Mouse (Mus musculus): ENCODE results near the gene Eci1. TPM values are rescaled to one million over a fixed set of nuclear protein-coding genes. Genes with fewer than 3 reads are reported as not detected.

Gene Eci1
- total and polyA plus RNA-seq, 2 experiments from 2014 or later: 595 to 624 TPM

- H3K4me2 ChIP-seq (ENCODE audit: low read depth, low read length): peak overlapping the region; percentile 55
- peak overlapping the region; percentile 75 for H3K4me3 ChIP-seq (ENCODE audit: low read depth, low read length)
- H3K9ac ChIP-seq (replicated peaks; ENCODE audit: low read depth, low read length): peak overlapping the region; percentile 11
- peaks cover 34% of the 10 kb centered on the region for H3K36me3 ChIP-seq (replicated peaks; ENCODE audit: control insufficient read depth, insufficient read depth, low read length)
- H3K27ac ChIP-seq (ENCODE audit: low read depth): no peak overlapping the region
- DNase-seq (ENCODE audit: low spot score) (no peak), ATAC-seq (ENCODE audit: insufficient read depth, low read depth) (no peak)
- H3K4me1 ChIP-seq (ENCODE audit: control insufficient read depth, insufficient read depth): peaks cover under 1% of the 10 kb centered on the region
- WGBS: 44% methylated on average over 11 of the region's 11 CpGs
- no peak for TF ChIP-seq CTCF (IDR thresholded peaks at IDR 0.05; ENCODE audit: low read depth)
- TF ChIP-seq EP300 (IDR thresholded peaks at IDR 0.05; ENCODE audit: low read depth): no peak
- H3K9me3 ChIP-seq (replicated peaks; ENCODE audit: control insufficient read depth, low read length): no peaks in the 10 kb centered on the region
- H3K27me3 ChIP-seq (ENCODE audit: control insufficient read depth, insufficient read depth, low read length): no peaks in the 10 kb centered on the region
These were observed 51.7 kb downstream of the Eci1 start for GRCm38 (mm10) chr17:24477985-24478600.

GRCm38 (mm10) chr17:24478663-24479380 is 52.4 kb downstream of the Eci1 start, which contains the start of gene Mlst8:
Gene Mlst8 (minus strand): TSS chr17:24479078.
- under 1% methylated on average over 47 of the region's 48 CpGs for WGBS
- Histone ChIP-seq H3K4me3 (ENCODE audit: low read depth, low read length) (peak within 1 kb of the TSS; percentile 75), H3K4me2 (ENCODE audit: low read depth, low read length) (peak within 1 kb of the TSS; percentile 59), H3K9me3 (replicated peaks; ENCODE audit: control insufficient read depth, low read length) (no peaks in the 10 kb centered on the region), H3K27ac (ENCODE audit: low read depth) (peak within 1 kb of the TSS; percentile 90), H3K4me1 (ENCODE audit: control insufficient read depth, insufficient read depth) (no peaks in the 10 kb centered on the region; the same call in none of the 2 replicates), H3K27me3 (ENCODE audit: control insufficient read depth, insufficient read depth, low read length) (no peaks in the 10 kb centered on the region), H3K36me3 (replicated peaks; ENCODE audit: control insufficient read depth, insufficient read depth, low read length) (peaks cover 33% of the 10 kb centered on the region), H3K9ac (replicated peaks; ENCODE audit: low read depth, low read length) (peak within 1 kb of the TSS; percentile 81)
- TF ChIP-seq CTCF (IDR thresholded peaks at IDR 0.05; ENCODE audit: low read depth) (peak; percentile 95), EP300 (IDR thresholded peaks at IDR 0.05; ENCODE audit: low read depth) (no peak)
- ATAC-seq (ENCODE audit: insufficient read depth, low read depth) (peak; percentile 93), DNase-seq (ENCODE audit: low spot score) (peak; percentile 96)

GRCm38 (mm10) chr17:24479431-24479830 is 53.0 kb downstream of the Eci1 start:
- H3K27ac ChIP-seq (ENCODE audit: low read depth): no peak overlapping the region
- 27% methylated on average over 1 of the region's 1 CpGs for WGBS

GRCm38 (mm10) chr17:24480201-24480826 is 53.9 kb downstream of the Eci1 start:
- Histone ChIP-seq H3K4me1 (ENCODE audit: control insufficient read depth, insufficient read depth) (peaks cover 2% of the 10 kb centered on the region), H3K27me3 (ENCODE audit: control insufficient read depth, insufficient read depth, low read length) (0 out of 2 replicates have a peak, but pooled peaks cover 3% of the 10 kb centered on the region), H3K4me3 (ENCODE audit: low read depth, low read length) (no peak overlapping the region), H3K9me3 (replicated peaks; ENCODE audit: control insufficient read depth, low read length) (no peaks in the 10 kb centered on the region), H3K27ac (ENCODE audit: low read depth) (no peak overlapping the region), H3K9ac (replicated peaks; ENCODE audit: low read depth, low read length) (no peak overlapping the region), H3K4me2 (ENCODE audit: low read depth, low read length) (no peak overlapping the region), H3K36me3 (replicated peaks; ENCODE audit: control insufficient read depth, insufficient read depth, low read length) (peaks cover 21% of the 10 kb centered on the region)
- no peak for DNase-seq (ENCODE audit: low spot score)
- no peak for ATAC-seq (ENCODE audit: insufficient read depth, low read depth)
- TF ChIP-seq CTCF (IDR thresholded peaks at IDR 0.05; ENCODE audit: low read depth) (peak; percentile 32), EP300 (IDR thresholded peaks at IDR 0.05; ENCODE audit: low read depth) (no peak)
- 41% methylated on average over 3 of the region's 3 CpGs for WGBS

More at GRCm38 (mm10) chr17:24479431-24479830, 53.0 kb downstream of the Eci1 start:
- Histone ChIP-seq H3K4me1 (ENCODE audit: control insufficient read depth, insufficient read depth) (no peaks in the 10 kb centered on the region; the same call in none of the 2 replicates), H3K4me3 (ENCODE audit: low read depth, low read length) (peak overlapping the region; percentile 75), H3K9ac (replicated peaks; ENCODE audit: low read depth, low read length) (peak overlapping the region; percentile 81; the same call in 1 of the 2 replicates), H3K9me3 (replicated peaks; ENCODE audit: control insufficient read depth, low read length) (no peaks in the 10 kb centered on the region), H3K27me3 (ENCODE audit: control insufficient read depth, insufficient read depth, low read length) (0 out of 2 replicates have a peak, but pooled peaks cover under 1% of the 10 kb centered on the region), H3K4me2 (ENCODE audit: low read depth, low read length) (no peak overlapping the region), H3K36me3 (replicated peaks; ENCODE audit: control insufficient read depth, insufficient read depth, low read length) (peaks cover 30% of the 10 kb centered on the region)
- DNase-seq (ENCODE audit: low spot score) (no peak), ATAC-seq (ENCODE audit: insufficient read depth, low read depth) (no peak)
- TF ChIP-seq CTCF (IDR thresholded peaks at IDR 0.05; ENCODE audit: low read depth) (no peak), EP300 (IDR thresholded peaks at IDR 0.05; ENCODE audit: low read depth) (no peak)

- no peak overlapping the region for H3K9ac ChIP-seq (replicated peaks; ENCODE audit: low read depth, low read length)
- H3K4me2 ChIP-seq (ENCODE audit: low read depth, low read length): no peak overlapping the region
- TF ChIP-seq CTCF (IDR thresholded peaks at IDR 0.05; ENCODE audit: low read depth) (no peak), EP300 (IDR thresholded peaks at IDR 0.05; ENCODE audit: low read depth) (no peak)
- DNase-seq (ENCODE audit: low spot score) (no peak), ATAC-seq (ENCODE audit: insufficient read depth, low read depth) (no peak)
- 90% methylated on average over 20 of the region's 20 CpGs for WGBS
- peaks cover 12% of the 10 kb centered on the region for H3K36me3 ChIP-seq (replicated peaks; ENCODE audit: control insufficient read depth, insufficient read depth, low read length)
- H3K4me1 ChIP-seq (ENCODE audit: control insufficient read depth, insufficient read depth): peaks cover 5% of the 10 kb centered on the region
- H3K27ac ChIP-seq (ENCODE audit: low read depth): no peak overlapping the region
- H3K9me3 ChIP-seq (replicated peaks; ENCODE audit: control insufficient read depth, low read length): no peaks in the 10 kb centered on the region
- H3K27me3 ChIP-seq (ENCODE audit: control insufficient read depth, insufficient read depth, low read length): 0 out of 2 replicates have a peak, but pooled peaks cover 3% of the 10 kb centered on the region
- no peak overlapping the region for H3K4me3 ChIP-seq (ENCODE audit: low read depth, low read length)
These were observed 54.8 kb downstream of the Eci1 start for GRCm38 (mm10) chr17:24481027-24481815.
